9 mouse cellular contexts compared by ENCODE assay signal in genomic region chr7:102245775-102246174, GRCm38 (mm10). TPM values are rescaled to one million over a fixed set of nuclear protein-coding genes. Genes with fewer than 3 reads are reported as not detected.
DNase-seq lines count a peak whose midpoint lies in the region; ATAC-seq and TF ChIP-seq lines count a peak whose summit lies in the region.
"Had no signal": no experiment of that assay in that cellular context is flagged by ENCODE, and none has a peak within 500 bp of the region (broad histone marks: within the 10 kb centered on the region; RNA-seq: fewer than 3 reads in every experiment).

No protein-coding gene starts in this region.

- H3K4me1 ChIP-seq in forebrain, embryonic 14.5 days (ENCODE audit: control insufficient read depth, insufficient read depth, low read length): peaks cover 10% of the 10 kb centered on the region; the same call in 1 of the 2 replicates
- peaks cover 39% of the 10 kb centered on the region for H3K4me1 ChIP-seq in forebrain, embryonic 12.5 days
- H3K4me1 ChIP-seq in thymus, adult 2 months (replicated peaks; ENCODE audit: control insufficient read depth, insufficient read depth, low read length): peaks cover 48% of the 10 kb centered on the region
- peaks cover 29% of the 10 kb centered on the region for H3K4me1 ChIP-seq in lung, embryonic 14.5 days (ENCODE audit: insufficient read depth)

- no peak for TF ChIP-seq POLR2A in thymus, adult 2 months (IDR thresholded peaks at IDR 0.05; ENCODE audit: control insufficient read depth, extremely low read depth, insufficient read depth, low read length, poor library complexity)

- no peak for ATAC-seq in forebrain, embryonic 14.5 days
- ATAC-seq in forebrain, embryonic 12.5 days (ENCODE audit: low FRiP score): no peak
- no peak for ATAC-seq in lung, embryonic 14.5 days (ENCODE audit: insufficient read depth)
- no peak for ATAC-seq in granulocyte monocyte progenitor cell, adult 5-6 weeks (replicated peaks; ENCODE audit: poor library complexity, severe bottlenecking)
- ATAC-seq: Patski had no signal

- no peaks in the 10 kb centered on the region for H3K9me3 ChIP-seq in forebrain, embryonic 14.5 days (replicated peaks; ENCODE audit: control insufficient read depth, low read length)
- H3K9me3 ChIP-seq in forebrain, embryonic 12.5 days: no peaks in the 10 kb centered on the region
- H3K9me3 ChIP-seq in lung, embryonic 14.5 days (ENCODE audit: low read depth, low read length): no peaks in the 10 kb centered on the region

- TF ChIP-seq CTCF in thymus, adult 2 months (IDR thresholded peaks at IDR 0.05; ENCODE audit: borderline replicate concordance, control insufficient read depth, extremely low read depth, insufficient read depth, low read length, poor library complexity): no peak
- TF ChIP-seq CTCF in lung, embryonic 14.5 days (IDR thresholded peaks at IDR 0.05; ENCODE audit: low read depth): no peak

- no peak overlapping the region for H3K4me3 ChIP-seq in forebrain, embryonic 14.5 days (ENCODE audit: low read depth, low read length)
- H3K4me3 ChIP-seq in forebrain, embryonic 12.5 days (replicated peaks): no peak overlapping the region
- no peak overlapping the region for H3K4me3 ChIP-seq in thymus, adult 2 months (ENCODE audit: control insufficient read depth, insufficient read depth, low read length)
- no peak overlapping the region for H3K4me3 ChIP-seq in lung, embryonic 14.5 days (ENCODE audit: low read depth, low read length)

- H3K36me3 ChIP-seq in forebrain, embryonic 14.5 days (ENCODE audit: control insufficient read depth, insufficient read depth, low read length): peaks cover 2% of the 10 kb centered on the region; the same call in 1 of the 2 replicates
- H3K36me3 ChIP-seq in forebrain, embryonic 12.5 days (replicated peaks): peaks cover 6% of the 10 kb centered on the region
- peaks cover 13% of the 10 kb centered on the region for H3K36me3 ChIP-seq in thymus, adult 2 months (ENCODE audit: control insufficient read depth, insufficient read depth, low read length)
- H3K36me3 ChIP-seq in lung, embryonic 14.5 days (ENCODE audit: insufficient read depth): peaks cover 9% of the 10 kb centered on the region

- no peak overlapping the region for H3K4me2 ChIP-seq in forebrain, embryonic 14.5 days (ENCODE audit: low read length)
- H3K4me2 ChIP-seq in forebrain, embryonic 12.5 days: no peak overlapping the region
- peak overlapping the region; percentile 83 for H3K4me2 ChIP-seq in lung, embryonic 14.5 days

- H3K27ac ChIP-seq in forebrain, embryonic 14.5 days (ENCODE audit: low read depth, low read length): no peak overlapping the region
- no peak overlapping the region for H3K27ac ChIP-seq in forebrain, embryonic 12.5 days
- H3K27ac ChIP-seq in thymus, adult 2 months (ENCODE audit: control insufficient read depth, insufficient read depth, low read length): peak overlapping the region; percentile 14; the same call in 1 of the 2 replicates
- H3K27ac ChIP-seq in lung, embryonic 14.5 days (ENCODE audit: low read depth): peak overlapping the region; percentile 54

- peak overlapping the region; percentile 29; the same call in 1 of the 2 replicates for H3K9ac ChIP-seq in forebrain, embryonic 14.5 days (ENCODE audit: low read length)
- H3K9ac ChIP-seq in forebrain, embryonic 12.5 days: no peak overlapping the region
- peak overlapping the region; percentile 17; the same call in 1 of the 2 replicates for H3K9ac ChIP-seq in lung, embryonic 14.5 days

- 6% methylated on average over 1 of the region's 1 CpGs for WGBS in forebrain, embryonic 14.5 days
- 0% methylated on average over 1 of the region's 1 CpGs for WGBS in forebrain, embryonic 12.5 days
- 0% methylated on average over 1 of the region's 1 CpGs for WGBS in thymus, adult 2 months
- 4% methylated on average over 1 of the region's 1 CpGs for WGBS in lung, embryonic 14.5 days

- H3K27me3 ChIP-seq in forebrain, embryonic 14.5 days (replicated peaks; ENCODE audit: control insufficient read depth, insufficient read depth, low read length): no peaks in the 10 kb centered on the region
- no peaks in the 10 kb centered on the region for H3K27me3 ChIP-seq in forebrain, embryonic 12.5 days
- H3K27me3 ChIP-seq in thymus, adult 2 months (ENCODE audit: control insufficient read depth, insufficient read depth, low read length): no peaks in the 10 kb centered on the region
- no peaks in the 10 kb centered on the region for H3K27me3 ChIP-seq in lung, embryonic 14.5 days (ENCODE audit: insufficient read depth, low read length)
- H3K27me3 ChIP-seq: Patski had no signal

- no peak for DNase-seq in forebrain, embryonic 14.5 days (ENCODE audit: low spot score)
- DNase-seq in thymus, adult 2 months: peak; percentile 36
- no peak for DNase-seq in thymus, adult 18-20 months
- peak; percentile 63 for DNase-seq in induced T-regulatory cell, adult 2 months (ENCODE audit: low read depth)
- DNase-seq in lung, embryonic 14.5 days: peak; percentile 47
- no peak for DNase-seq in cerebellum, adult 8-10 months

RNA-seq across cellular contexts. Expression of gene Rhog, which starts 10.1 kb away (rescaled TPM):
- 22.0 and 24.8 TPM in 2 replicates for polyA plus RNA-seq in forebrain, embryonic 14.5 days (2014; fragmentation: Nextera tagmentation; extraction: Ambion mirVana)
- 21.7 and 25.1 TPM in 2 replicates for polyA plus RNA-seq in forebrain, embryonic 12.5 days (2016; fragmentation: Nextera tagmentation; extraction: Ambion mirVana)
- 221 and 282 TPM in 2 replicates for polyA plus RNA-seq in thymus, adult 2 months (2012; rRNA removed)
- polyA plus RNA-seq in lung, embryonic 14.5 days (2014; fragmentation: Nextera tagmentation; extraction: Ambion mirVana): 68.4 and 71.9 TPM in 2 replicates
- 277 and 290 TPM in 2 replicates for total RNA-seq in granulocyte monocyte progenitor cell, adult 5-6 weeks (2014; fragmentation: Nextera tagmentation)
- 52.9 and 57.3 TPM in 2 replicates for total RNA-seq in granulocyte monocyte progenitor cell, adult 5-6 weeks (2017)

RNA-seq across cellular contexts. Expression of gene Stim1, which starts 21.8 kb away (rescaled TPM):
- polyA plus RNA-seq in forebrain, embryonic 14.5 days (2014; fragmentation: Nextera tagmentation; extraction: Ambion mirVana): 6.5 and 8.8 TPM in 2 replicates
- 11.6 and 11.7 TPM in 2 replicates for polyA plus RNA-seq in forebrain, embryonic 12.5 days (2016; fragmentation: Nextera tagmentation; extraction: Ambion mirVana)
- 98.6 and 107 TPM in 2 replicates for polyA plus RNA-seq in thymus, adult 2 months (2012; rRNA removed)
- 15.9 and 16.3 TPM in 2 replicates for polyA plus RNA-seq in lung, embryonic 14.5 days (2014; fragmentation: Nextera tagmentation; extraction: Ambion mirVana)
- total RNA-seq in granulocyte monocyte progenitor cell, adult 5-6 weeks (2014; fragmentation: Nextera tagmentation): 30.5 and 48.2 TPM in 2 replicates
- total RNA-seq in granulocyte monocyte progenitor cell, adult 5-6 weeks (2017): 22.9 and 28.3 TPM in 2 replicates

RNA-seq across cellular contexts. Expression of gene Pgap2, which starts 35.8 kb away (rescaled TPM):
- polyA plus RNA-seq in forebrain, embryonic 14.5 days (2014; fragmentation: Nextera tagmentation; extraction: Ambion mirVana): 53.3 and 54.1 TPM in 2 replicates
- 54.3 and 59.2 TPM in 2 replicates for polyA plus RNA-seq in forebrain, embryonic 12.5 days (2016; fragmentation: Nextera tagmentation; extraction: Ambion mirVana)
- polyA plus RNA-seq in thymus, adult 2 months (2012; rRNA removed): 99.7 and 131 TPM in 2 replicates
- 77.9 and 80.4 TPM in 2 replicates for polyA plus RNA-seq in lung, embryonic 14.5 days (2014; fragmentation: Nextera tagmentation; extraction: Ambion mirVana)
- total RNA-seq in granulocyte monocyte progenitor cell, adult 5-6 weeks (2014; fragmentation: Nextera tagmentation): 62.0 and 85.6 TPM in 2 replicates
- 47.1 and 48.4 TPM in 2 replicates for total RNA-seq in granulocyte monocyte progenitor cell, adult 5-6 weeks (2017)

RNA-seq across cellular contexts. Expression of gene Nup98, which starts 35.8 kb away (rescaled TPM):
- polyA plus RNA-seq in forebrain, embryonic 14.5 days (2014; fragmentation: Nextera tagmentation; extraction: Ambion mirVana): 21.6 and 26.2 TPM in 2 replicates
- polyA plus RNA-seq in forebrain, embryonic 12.5 days (2016; fragmentation: Nextera tagmentation; extraction: Ambion mirVana): 45.2 and 46.8 TPM in 2 replicates
- 23.7 and 28.1 TPM in 2 replicates for polyA plus RNA-seq in thymus, adult 2 months (2012; rRNA removed)
- polyA plus RNA-seq in lung, embryonic 14.5 days (2014; fragmentation: Nextera tagmentation; extraction: Ambion mirVana): 50.2 and 50.7 TPM in 2 replicates
- total RNA-seq in granulocyte monocyte progenitor cell, adult 5-6 weeks (2014; fragmentation: Nextera tagmentation): 59.8 and 78.4 TPM in 2 replicates
- 42.2 and 45.3 TPM in 2 replicates for total RNA-seq in granulocyte monocyte progenitor cell, adult 5-6 weeks (2017)

Comparison
In these comparisons a context has a peak if more than half of its experiments do, and no peak if none do; other contexts are left out.
1. DNase-seq: peak in thymus, adult 2 months (single experiment), induced T-regulatory cell, adult 2 months (single experiment) and lung, embryonic 14.5 days (single experiment); none in forebrain, embryonic 14.5 days (single experiment), thymus, adult 18-20 months (0 of 2) and cerebellum, adult 8-10 months (single experiment).
2. H3K27ac ChIP-seq: peak in thymus, adult 2 months (single experiment) and lung, embryonic 14.5 days (single experiment); none in forebrain, embryonic 14.5 days (single experiment) and forebrain, embryonic 12.5 days (single experiment).